Mouse (Mus musculus): ENCODE data around the gene Nrn1.

Nrn1 gene
- long read RNA-seq, experiment 1, result 0 reads
- long read RNA-seq, experiment 2, partial matches to known transcripts, result 0 of 2 reads
- long read RNA-seq, experiment 2, other reads (novel, unspliced or antisense), result 1 of 2 reads

DNA sequence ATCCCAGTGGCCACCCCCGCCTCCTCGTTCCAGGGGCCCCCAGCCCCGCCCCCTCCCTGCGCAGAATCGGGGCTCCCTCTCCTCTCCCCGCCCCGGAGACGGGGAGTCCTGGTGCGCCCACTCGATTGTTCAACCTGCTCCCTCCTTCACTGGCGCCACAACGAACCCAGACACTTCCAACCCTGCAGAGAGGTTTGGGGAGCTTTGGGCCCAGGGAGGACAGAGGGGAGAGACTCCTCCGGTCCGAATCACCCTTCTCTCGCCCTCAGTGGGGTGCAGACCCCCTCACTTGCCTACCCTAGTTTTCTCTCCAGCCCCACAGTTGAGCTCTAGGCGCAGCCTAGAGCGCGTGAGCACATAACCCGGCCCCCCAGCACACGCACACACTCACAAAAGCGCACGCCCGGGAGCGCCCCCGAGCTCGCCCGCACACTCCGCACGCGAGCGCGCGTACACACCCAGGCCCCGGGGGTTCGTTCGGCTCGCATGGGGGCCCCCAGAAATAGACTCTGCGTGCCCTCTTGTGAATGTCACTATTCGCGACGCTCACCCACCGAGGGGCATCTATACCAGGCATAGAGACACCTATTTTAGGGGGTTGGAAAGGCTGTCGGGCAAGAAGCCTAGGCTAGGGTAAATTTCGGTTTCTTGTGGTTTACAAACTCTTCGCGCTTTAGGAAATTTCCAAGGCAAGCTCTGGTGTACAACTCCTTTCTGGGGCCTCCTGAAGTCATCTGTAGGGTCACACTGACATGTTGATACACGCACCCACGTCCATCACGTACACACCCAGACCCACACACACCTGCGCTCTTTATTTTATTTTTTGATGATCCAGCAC, at the start of gene Nrn1:
Nrn1 (minus strand) TSS at position 401 of the 841 bp plus-strand sequence.
- intact Hi-C loops (cut with DNase I), result no loop called here

DNA sequence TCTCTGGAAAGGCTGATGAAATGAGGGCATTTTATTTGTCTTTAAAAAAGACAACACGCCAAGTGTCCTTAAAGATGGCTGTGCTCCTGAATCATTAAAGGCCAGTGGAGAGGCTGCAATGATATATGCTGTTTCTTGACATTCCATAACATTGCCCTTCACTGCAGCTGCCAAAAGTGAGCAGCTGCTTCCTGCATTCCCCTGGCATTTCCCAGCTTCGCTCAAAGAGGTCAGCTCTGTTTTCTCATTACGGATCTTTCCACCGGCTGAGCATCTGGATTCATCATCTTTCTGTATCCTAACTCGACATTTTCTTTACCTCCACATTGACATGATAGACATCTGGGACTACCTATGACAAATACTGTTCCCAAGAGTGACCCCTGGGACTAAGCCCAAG, 44.7 kb upstream of the Nrn1 start:
- intact Hi-C loops (cut with DNase I), result no loop called here

DNA sequence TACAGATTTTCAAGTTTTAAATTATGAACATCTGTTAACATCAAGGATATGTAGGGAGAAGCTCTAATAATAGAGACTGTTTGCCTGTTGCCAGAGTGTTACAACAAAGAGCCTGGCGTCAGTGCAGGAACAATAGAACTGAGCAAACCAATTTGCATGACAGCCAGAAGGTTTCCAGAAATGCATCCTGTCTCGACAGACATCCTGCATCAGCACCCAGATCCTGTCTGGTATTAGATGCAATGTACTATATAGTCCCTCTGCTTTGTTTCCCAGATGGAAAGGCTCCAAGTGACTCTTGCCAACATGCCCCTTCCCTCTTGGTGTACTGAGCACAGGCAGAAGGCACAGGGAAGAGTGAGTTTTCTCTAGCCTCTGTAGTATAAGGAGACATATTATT, 31.9 kb upstream of the Nrn1 start:
- intact Hi-C loops (cut with DNase I), result no loop called here

DNA sequence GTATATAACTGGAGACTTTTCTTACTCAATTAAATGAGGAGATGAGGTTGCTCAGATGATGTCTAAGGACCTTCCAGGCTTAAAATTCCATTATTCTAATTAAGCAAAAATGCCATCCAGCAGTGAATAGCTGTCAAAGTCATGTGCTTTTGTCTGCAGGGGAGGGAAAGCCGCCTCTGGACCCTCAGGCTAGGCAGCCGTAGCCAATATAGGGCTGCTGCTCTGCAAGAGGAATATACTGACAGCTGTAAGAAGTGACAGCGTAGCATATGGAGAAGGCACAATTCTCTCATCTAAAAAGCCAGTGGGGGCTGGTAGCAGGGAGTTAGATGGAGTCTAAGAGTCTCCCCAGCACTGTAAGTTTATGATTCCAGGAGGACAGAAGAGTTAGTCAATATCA, 16.9 kb upstream of the Nrn1 start:
- intact Hi-C loops (cut with DNase I), result no loop called here

DNA sequence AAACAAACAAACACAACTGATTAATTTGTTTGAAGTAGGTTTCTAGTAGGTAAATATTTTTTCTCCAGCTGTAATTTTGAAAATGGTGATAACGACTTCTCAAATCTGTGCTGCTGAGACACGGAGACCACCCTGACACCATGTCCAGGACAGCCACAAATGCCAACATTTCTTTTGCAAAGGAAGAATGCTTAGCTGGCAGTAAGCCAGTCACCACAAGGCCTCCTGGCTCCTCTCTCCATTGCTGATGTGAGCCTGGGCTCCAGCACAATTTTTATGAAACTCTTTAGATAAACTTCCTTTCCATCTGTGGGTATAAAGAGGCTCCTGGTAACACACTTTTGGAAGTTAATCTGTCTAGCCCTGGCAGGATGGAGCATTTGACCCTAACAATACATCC, 15.1 kb upstream of the Nrn1 start:
- intact Hi-C loops (cut with DNase I), result no loop called here

DNA sequence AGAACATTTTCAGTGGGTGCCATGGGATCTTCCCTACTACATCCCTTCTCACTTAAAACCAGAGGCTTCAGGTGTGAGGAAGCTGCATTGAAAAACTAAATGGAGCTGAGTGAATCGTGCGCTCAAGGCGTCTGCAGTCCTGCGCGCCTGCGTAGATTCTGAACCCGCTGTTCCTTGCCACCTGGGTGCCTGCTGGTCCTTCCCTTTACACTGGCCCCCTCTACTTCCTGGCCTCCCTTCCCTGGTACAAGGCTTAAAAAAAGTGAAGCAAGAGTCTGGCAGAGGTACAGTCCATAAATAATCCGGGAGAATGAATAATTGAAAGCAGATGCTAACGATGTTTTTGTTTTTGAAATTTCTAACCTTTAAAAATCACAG, 1.7 kb upstream of the Nrn1 start:
- intact Hi-C loops (cut with DNase I), result no loop called here

DNA sequence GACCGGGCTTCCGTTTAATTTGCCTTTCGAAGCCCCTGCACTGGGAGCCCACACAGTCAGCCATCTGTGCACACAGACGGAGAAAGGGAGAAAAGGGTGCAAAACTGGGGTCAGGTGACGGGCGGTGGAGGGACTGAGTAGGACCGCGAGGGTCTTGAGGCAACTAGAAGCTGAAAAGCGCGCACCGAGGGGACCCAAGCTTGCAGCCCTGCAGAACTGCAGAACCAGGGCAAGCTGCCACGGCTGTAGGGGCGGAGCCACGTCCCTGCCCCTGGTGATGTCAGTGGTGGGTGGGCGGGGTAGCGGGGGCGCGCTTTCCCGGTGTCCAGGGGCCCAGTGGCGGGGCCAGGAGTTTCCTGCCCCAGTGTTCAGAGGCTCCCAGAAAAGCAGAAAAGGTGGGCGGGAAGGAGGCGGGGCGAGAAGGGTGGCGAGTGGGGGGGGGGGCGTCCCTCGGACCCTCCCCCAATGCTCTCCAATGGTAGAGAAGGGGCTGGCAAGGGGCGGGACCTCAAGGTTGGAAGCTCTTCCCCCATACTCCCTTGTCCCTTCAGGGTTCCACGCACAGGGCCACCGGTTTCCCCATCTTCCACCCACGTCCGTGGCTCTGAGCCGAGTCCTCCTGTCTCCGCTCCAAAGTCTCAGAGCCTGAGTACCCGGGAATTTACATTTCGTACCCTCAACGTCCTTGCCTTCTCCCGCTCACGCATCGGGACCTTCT, 1.1 kb upstream of the Nrn1 start:
- intact Hi-C loops (cut with DNase I), result no loop called here

DNA sequence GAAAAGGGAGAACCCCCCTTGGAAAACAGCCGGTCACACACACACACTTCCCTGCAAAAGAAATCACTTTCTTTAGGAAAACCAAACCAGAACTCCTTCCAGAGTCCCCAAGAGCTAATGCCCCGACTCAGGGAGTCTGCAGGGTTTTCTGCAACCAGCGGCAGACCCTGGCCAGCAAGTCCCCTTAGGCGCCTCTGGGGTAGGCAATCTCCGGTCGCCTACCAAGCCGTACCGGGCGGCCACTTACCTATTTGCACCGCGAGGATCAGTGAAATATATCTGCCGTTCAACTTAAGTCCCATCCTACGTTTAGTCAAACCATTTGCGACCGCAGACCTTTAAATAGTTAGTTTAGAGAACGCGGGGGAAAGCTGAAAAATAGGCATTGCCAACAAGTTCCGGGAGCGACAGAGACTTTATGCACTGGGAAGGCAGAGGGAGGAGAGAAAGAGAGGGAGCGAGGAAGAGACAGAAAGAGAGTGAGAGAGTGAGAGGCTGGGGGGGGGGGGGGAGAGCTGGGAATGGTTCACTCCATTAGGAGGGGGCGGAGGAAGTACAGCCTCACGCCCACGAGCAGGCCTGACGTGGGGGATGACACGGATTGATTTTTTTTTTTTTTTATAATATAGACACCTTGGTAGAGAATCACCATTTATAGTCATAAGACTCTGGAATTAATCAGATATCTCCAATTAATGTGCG, 791 bp downstream of the Nrn1 start:
- intact Hi-C loops (cut with DNase I), result no loop called here

DNA sequence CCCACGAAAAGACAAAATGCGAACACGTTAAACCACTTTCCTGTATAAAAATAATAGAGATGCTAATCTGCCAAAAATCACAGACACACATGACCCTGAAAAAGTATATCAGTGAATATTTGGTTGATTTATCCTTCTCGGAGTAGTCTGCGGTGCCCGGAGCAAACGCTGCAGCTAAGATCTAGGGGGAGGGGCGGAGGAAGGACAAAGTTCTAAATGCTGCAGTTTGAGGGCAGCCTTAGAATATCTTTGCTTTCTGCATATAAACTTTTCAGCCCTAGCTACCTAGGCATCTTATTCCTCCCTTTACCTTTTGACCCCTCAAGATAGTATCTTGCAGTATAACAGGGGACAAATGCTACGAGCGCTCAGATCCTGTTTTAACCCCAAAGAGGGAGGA, 1.4 kb downstream of the Nrn1 start:
- intact Hi-C loops (cut with DNase I), result no loop called here

DNA sequence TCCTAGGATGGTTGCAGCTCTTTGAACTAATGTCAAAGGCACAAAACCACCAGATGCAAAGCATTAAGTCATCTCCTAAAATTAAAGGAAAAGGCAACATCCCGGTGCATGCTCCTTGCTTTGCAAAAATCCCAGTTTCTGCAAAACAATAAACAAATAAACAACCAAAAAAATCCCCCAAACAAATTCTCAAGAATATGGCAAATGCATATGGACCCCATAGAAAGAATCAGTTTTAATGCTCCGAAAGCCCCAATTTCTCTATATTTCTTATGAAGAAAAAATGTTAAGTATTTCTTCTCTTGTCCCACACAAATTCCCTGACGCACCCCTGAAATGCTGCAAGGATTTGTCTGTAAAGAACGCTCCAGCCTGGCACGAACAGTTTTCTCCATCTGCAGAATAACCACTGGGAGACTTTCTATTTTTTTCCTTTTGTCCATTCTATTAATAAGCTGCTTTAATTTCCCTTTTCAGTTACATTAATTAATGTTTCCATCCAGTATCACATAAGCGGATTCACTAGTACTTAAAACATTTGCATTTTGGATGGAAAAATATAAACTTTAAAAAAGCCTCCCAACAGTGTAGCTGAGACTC, 1.9 kb downstream of the Nrn1 start:
- intact Hi-C loops (cut with DNase I), result no loop called here

DNA sequence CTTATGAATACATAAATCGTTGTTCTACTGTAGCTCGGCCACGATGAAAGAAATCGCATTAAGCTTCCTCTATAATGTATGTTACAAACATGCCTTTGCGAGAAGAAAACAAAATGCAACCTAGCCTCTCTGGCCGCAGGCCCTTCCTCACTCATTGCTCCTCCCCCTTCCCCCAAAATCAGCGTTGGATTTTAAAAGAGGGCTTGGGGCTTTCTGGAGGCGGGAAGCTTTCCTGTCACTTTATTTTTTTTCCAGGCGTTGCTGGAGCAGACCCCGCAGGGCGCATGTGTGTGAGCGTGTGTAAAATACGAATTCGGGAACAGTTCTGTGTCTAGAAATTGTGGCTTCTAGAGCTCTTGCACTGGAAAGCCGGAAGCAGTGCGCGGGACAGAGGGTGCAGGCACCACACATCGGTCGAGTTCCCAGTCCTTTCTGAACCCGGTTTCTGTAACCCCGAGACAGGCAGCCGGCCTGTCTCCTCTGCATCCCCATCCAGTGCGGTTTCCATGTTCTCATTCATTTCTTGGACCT, 2.9 kb downstream of the Nrn1 start:
- intact Hi-C loops (cut with DNase I), result no loop called here

DNA sequence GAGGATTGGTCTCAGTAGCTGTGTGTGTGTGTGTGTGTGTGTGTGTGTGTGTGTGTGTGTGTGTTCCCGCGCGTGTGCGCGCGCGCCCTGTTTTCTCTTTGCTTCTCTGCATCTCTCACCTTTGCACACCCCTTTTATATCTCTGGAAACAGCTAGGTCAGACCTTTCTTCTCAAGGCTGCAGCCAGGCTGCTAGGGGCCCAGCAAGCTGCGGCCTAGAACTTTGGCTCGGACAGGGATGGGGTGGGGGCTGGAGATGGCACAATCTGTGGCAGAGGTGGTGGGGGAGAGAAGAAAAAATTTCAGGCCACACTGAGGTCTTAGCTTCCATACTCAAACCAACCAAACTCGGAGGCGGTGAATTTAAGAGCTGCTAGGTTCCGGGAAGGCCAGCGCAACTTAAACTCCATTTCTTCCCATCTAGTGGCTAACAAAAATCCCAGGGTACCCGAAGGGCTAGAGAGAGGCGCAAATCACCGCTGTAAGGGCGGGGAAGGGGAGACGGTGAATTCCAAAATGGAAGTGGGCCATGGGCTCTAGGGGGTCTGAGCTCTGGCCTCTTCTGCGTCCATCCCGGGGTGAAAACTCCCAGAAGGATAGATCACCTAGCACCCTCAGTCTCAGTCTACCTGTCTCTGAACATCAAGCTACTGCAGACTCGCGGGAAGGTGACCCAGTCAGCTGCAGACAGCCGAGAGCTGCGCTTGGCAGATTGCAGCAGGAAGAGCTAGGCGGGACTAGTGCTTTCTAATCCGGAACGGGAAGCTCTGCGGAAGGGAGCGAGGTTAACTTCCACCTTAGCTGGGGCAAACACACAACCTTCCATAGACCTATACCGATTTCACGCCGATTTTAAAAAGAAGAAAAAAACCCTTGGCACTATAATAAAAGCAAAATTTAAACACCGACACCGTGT, 3.7 kb downstream of the Nrn1 start:
- intact Hi-C loops (cut with DNase I), result no loop called here

DNA sequence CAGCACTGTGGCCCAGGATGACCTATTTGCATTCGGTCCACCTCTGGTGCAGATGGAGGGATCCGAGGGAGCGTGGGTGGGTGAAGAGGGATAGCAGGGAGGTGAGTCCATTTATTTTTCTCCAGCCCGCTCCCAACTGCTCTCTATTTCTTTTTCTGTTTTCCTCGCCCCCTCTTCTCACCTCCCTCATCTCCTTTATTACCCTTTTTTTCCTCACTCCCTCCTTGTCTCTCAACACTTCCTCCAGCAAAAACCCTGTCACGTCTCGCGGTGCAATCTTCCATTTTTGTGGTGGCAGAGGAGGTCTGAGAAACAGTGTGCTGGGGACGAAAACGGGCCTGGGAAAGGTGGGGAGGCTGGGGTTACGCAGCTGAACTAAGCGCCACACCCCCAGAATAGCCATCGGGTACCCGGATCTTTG, 4.6 kb downstream of the Nrn1 start:
- intact Hi-C loops (cut with DNase I), result no loop called here

DNA sequence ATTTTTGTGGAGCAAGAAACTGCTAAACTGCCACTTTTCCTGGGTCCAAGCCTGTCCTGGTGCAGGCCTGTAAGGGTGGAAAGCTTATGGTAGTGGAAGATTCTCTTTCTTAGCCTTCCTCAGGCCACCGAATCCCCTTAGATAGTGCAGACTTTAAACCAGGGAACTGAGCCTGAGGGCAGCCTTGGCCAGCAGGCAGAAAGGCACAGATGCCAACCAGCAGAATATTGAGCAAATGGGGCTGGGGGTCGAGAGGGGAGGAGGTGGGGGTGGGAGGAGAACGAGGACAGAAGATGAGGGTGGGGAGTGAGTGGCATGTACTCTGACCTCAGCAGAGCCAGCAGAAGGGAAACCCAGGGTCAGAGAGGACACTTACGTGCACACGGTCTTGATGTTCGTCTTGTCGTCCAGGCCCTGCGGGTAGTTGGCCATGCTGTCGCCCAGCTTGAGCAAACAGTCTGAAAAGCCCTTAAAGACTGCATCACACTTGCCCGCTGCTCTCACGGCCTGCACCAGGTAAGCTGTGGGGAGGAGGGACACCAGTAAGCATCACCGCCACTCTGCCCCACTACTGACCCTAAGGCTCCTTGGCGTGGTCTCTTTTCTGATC, 5.1 kb downstream of the Nrn1 start:
- intact Hi-C loops (cut with DNase I), result no loop called here

DNA sequence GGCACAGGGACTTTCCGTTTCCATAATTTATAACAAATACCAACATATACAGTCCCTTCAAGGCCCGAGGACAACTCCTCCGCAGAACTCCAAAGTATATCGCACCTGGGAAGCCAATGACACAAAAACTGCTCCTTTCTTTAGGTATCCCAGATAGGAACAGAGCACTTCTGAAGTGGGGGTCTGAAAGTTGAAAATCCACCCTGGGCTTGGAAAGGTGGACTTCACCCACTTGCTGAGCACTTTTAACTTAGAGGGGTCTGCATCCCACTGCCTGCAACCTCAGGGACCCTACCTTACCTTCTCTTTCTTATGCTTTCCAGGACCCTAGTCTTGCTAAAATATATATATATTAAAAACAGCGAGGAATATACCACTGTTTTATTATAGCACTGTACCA, 6.4 kb downstream of the Nrn1 start:
- intact Hi-C loops (cut with DNase I), result no loop called here

DNA sequence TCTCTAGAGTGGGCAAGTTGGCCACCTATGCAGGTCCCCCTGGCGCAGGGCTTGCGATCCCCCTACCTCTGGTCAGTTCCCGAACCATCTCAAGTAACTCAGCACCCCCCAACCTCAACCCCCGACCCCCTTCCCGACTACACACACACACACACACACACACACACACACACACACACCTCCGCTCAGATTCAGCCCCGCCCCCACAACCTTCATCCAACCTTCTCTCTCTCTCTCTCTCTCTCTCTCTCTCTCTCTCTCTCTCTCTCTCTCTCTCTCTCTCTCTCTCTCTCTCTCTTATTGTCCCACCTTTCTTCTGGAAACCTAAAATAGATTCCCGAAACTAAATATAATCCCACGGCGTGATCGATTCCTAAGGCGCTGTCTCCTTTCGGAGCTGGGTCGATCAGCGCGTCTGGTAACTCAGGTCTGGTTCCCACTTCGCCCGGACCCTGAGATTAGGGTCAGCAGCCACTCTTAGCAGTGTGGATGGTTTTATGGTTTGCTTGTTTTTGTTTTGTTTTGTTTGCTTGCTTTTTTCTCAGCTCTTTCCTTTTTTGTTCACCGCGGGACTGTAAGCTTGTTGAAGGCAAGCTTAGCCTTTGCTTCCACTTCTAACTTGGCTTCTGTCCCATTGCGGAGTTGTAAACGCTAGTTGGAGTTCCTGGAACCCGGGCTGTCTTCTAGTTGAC, 7.0 kb downstream of the Nrn1 start:
- intact Hi-C loops (cut with DNase I), result no loop called here

DNA sequence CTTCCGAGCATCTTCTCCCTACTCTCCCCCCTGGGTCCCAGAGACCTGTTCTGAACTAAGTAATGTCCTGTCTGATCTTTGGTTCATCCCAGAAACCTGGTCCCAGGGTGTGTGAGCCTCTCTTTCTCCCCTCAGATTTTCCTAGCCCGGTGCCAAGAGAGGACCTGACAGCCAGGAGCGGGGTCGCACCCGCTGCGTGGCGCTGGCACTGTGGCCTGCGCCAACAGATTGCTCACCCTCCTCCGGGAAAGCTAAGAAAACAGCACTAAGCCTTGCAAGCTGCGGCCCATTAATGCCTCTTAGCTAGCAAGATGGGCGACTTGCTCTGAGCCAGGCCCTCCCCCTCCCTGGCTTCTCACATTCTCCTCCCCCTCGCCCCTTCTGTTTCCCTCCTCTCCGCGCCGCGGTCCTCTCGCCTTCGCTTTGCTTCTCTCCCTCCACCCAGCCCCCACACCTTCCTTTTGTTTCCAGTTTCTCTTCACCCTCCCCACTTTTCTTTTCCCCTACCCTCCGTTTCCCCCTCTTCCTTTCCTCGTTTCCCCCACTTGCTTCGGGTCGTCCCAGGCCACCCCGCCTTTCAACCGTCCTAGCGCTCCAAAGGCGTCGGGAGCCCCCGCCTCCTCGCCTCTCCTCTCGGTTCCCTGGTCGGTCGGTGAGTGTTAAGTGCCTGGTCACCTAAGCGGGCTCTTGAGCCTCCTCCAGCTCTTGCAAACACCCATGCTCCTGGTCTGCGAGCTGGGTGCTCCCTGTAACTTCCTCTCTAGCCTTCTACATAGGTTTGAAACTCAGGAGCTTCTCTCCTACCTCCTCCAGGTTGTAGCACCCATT, 7.8 kb downstream of the Nrn1 start:
- intact Hi-C loops (cut with DNase I), result no loop called here

DNA sequence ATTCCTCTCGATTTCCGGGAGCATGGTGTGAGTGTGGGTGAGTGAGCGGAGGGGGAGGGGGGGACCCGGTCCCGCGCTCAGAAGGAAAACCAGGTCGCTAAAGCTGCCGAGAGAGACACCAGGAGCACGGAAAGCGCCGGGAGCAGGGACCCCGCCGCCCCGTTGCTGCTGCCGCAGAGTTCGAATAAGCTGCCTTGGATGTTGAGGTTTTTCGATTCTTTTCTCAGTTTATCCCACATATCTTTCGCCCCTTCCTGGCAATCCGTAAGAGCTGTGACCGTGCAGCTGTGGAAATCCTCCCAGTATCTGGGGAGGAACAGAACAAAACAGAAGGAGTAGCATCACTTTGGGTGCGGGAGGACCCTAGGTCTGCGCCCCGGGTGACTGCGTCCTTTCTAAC, 8.4 kb downstream of the Nrn1 start:
- intact Hi-C loops (cut with DNase I), result no loop called here

Data from adrenal gland (tissue).